Mouse (Mus musculus) left cerebral cortex, postnatal 14 days (tissue): ENCODE measurements around the gene Cacng2. TPM values are rescaled to one million over a fixed set of nuclear protein-coding genes. Genes with fewer than 3 reads are reported as not detected.

Experiments
- DNase-seq, 2 experiments: peaks; one replicate each; pipeline ENCODE4 v3.0.0; 2021 to 2022; ENCODE audit warnings: low spot score in 2 of 2, mixed read lengths in 1 of 2
- intact Hi-C: fragments of 180-260 bp; cut with DNase I; formaldehyde crosslinking; loops from one replicate; pipeline ENCODE4 v1.15.1; 2025
- total RNA-seq, 2 experiments: library from RNA; stranded (reverse); gene quantifications; 2 replicates each; pipeline ENCODE4 v1.2.3; 2021

Cacng2 gene
- total RNA-seq, 2 experiments from 2014 or later = 60.5 to 68.7 TPM

- intact Hi-C loops = no loop called here
- DNase-seq = no peak
Observed at GRCm38 (mm10) chr15:78096004-78096403, 23.8 kb downstream of the Cacng2 start.

GRCm38 (mm10) chr15:78093597-78093996, 26.2 kb downstream of the Cacng2 start:
- intact Hi-C loops = no loop called here
- no peak for DNase-seq

GRCm38 (mm10) chr15:78082841-78083572, 36.8 kb downstream of the Cacng2 start:
- intact Hi-C loops = no loop called here
- DNase-seq = no peak

- DNase-seq = no peak
- intact Hi-C loops = no loop called here
Observed at GRCm38 (mm10) chr15:78082149-78082548, 37.7 kb downstream of the Cacng2 start.

- intact Hi-C loops = no loop called here
- no peak for DNase-seq
Observed at GRCm38 (mm10) chr15:78081384-78081783, 38.4 kb downstream of the Cacng2 start.

GRCm38 (mm10) chr15:78080326-78080725, 39.5 kb downstream of the Cacng2 start:
- intact Hi-C loops = no loop called here
- no peak for DNase-seq

GRCm38 (mm10) chr15:78078776-78079628, 40.8 kb downstream of the Cacng2 start:
- peak; percentile 34 to 76 for DNase-seq
- intact Hi-C loops = no loop called here

GRCm38 (mm10) chr15:78078206-78078605, 41.6 kb downstream of the Cacng2 start:
- intact Hi-C loops = no loop called here
- no peak for DNase-seq

- intact Hi-C loops = no loop called here
- DNase-seq = no peak
Observed at GRCm38 (mm10) chr15:78075921-78076320, 43.9 kb downstream of the Cacng2 start.

- intact Hi-C loops = loop anchor here (5.0 kb wide), 1 partner anchor 99 kb away; the partner anchor contains the start of gene Ift27
- no peak for DNase-seq
Observed at GRCm38 (mm10) chr15:78073109-78073508, 46.7 kb downstream of the Cacng2 start.

- intact Hi-C loops = loop anchor here (5.0 kb wide), 1 partner anchor 51 kb away; no protein-coding TSS in a partner anchor
- DNase-seq = no peak
Observed at GRCm38 (mm10) chr15:78066475-78066874, 53.4 kb downstream of the Cacng2 start.

GRCm38 (mm10) chr15:78065541-78065940, 54.3 kb downstream of the Cacng2 start:
- DNase-seq = no peak
- intact Hi-C loops = loop anchor here (5.0 kb wide), 1 partner anchor 52 kb away; no protein-coding TSS in a partner anchor

GRCm38 (mm10) chr15:78064340-78064739, 55.5 kb downstream of the Cacng2 start:
- intact Hi-C loops = no loop called here
- peak in 1 of 2 experiments; percentile 36 for DNase-seq

- DNase-seq = peak; percentile 65 to 78
- intact Hi-C loops = no loop called here
Observed at GRCm38 (mm10) chr15:78062467-78062866, 57.4 kb downstream of the Cacng2 start.

GRCm38 (mm10) chr15:78056930-78057329, 62.9 kb downstream of the Cacng2 start:
- intact Hi-C loops = no loop called here
- DNase-seq = no peak

GRCm38 (mm10) chr15:78050682-78051081, 69.1 kb downstream of the Cacng2 start:
- peak; percentile 33 to 34 for DNase-seq
- intact Hi-C loops = no loop called here

GRCm38 (mm10) chr15:78049933-78050332, 69.9 kb downstream of the Cacng2 start:
- DNase-seq = no peak
- intact Hi-C loops = loop anchor here (5.0 kb wide), 1 partner anchor 67 kb away; no protein-coding TSS in a partner anchor

- intact Hi-C loops = loop anchor here (5.0 kb wide), 1 partner anchor 71 kb away; no protein-coding TSS in a partner anchor
- DNase-seq = peak; percentile 35 to 49
Observed at GRCm38 (mm10) chr15:78045842-78046241, 74.0 kb downstream of the Cacng2 start.

GRCm38 (mm10) chr15:78045314-78045713, 74.5 kb downstream of the Cacng2 start:
- intact Hi-C loops = loop anchor here (5.0 kb wide), 1 partner anchor 72 kb away; no protein-coding TSS in a partner anchor
- peak in 1 of 2 experiments; percentile 31 for DNase-seq

GRCm38 (mm10) chr15:78044826-78045225, 75.0 kb downstream of the Cacng2 start:
- intact Hi-C loops = loop anchor here (5.0 kb wide), 1 partner anchor 72 kb away; no protein-coding TSS in a partner anchor

More at GRCm38 (mm10) chr15:78044826-78045225, 75.0 kb downstream of the Cacng2 start:
- DNase-seq = peak; percentile 58 to 83
